Mouse (Mus musculus) brain, embryonic 14.5 days (tissue): Measurements from ENCODE around the gene Ccdc180.

Source experiments
- CTCF ChIP-seq: fragments of 200-500 bp; IDR thresholded peaks from 2 replicates; pipeline ENCODE4 v1.5.1; 2012; ENCODE audit warnings: inconsistent platforms, mild to moderate bottlenecking, moderate library complexity, borderline replicate concordance; ENCODE audit not compliant: insufficient read depth, insufficient read length; ENCODE audit errors: extremely low read depth
- POLR2A ChIP-seq: fragments of 200-500 bp; IDR thresholded peaks from 2 replicates; pipeline ENCODE4 v1.6.1; 2012; ENCODE audit warnings: mild to moderate bottlenecking, inconsistent platforms, borderline replicate concordance; ENCODE audit not compliant: poor library complexity, insufficient read depth, insufficient read length, severe bottlenecking; ENCODE audit errors: extremely low read depth

DNA sequence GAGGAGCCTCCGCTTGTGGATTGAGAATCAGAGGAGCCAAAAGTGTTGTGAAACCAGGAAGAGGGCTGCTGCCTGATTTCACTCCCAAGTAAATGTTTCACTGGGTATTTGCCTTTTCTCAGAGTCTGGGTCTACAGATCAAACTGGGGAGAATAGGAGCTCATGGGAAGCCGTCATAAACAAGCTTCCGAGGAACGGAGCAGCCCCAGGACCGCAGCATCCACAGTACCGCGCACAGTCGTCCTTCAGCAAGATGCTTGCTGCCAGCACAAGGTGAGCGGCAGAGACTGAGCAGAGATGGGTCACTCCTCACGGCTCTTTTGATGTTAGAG lies 41.3 kb upstream of the Ccdc180 start:
- TF ChIP-seq CTCF (no peak), POLR2A (no peak)
